Mouse (Mus musculus) neural tube, embryonic 11.5 days (tissue): Measurements from ENCODE around the gene Cdc42bpa. TPM values are rescaled to one million over a fixed set of nuclear protein-coding genes. Genes with fewer than 3 reads are reported as not detected.

Experiments
- ATAC-seq: fragments of 200-750 bp; cut with Nextera tagmentation; 2 replicates; pipeline ENCODE4 v1.8.0; 2017; ENCODE audit warnings: moderate number of reproducible peaks, mild to moderate bottlenecking, moderate TSS enrichment, moderate library complexity; ENCODE audit not compliant: insufficient read depth, low FRiP score, low TSS enrichment
- DNase-seq: peaks from one replicate; pipeline ENCODE4 v3.0.0-alpha.2; 2015; ENCODE audit warnings: low spot score
- H3K27ac ChIP-seq: fragments of 300-500 bp; sonication (generic); 2 replicates; pipeline ENCODE4 v1.5.1; 2014; ENCODE audit warnings: low read depth, mild to moderate bottlenecking, low read length
- H3K27me3 ChIP-seq: fragments of 300-500 bp; sonication (generic); 2 replicates; pipeline ENCODE4 v1.6.1; 2014; ENCODE audit warnings: mild to moderate bottlenecking, low read length, mixed read lengths; ENCODE audit not compliant: control insufficient read depth, insufficient read depth
- H3K36me3 ChIP-seq: fragments of 300-500 bp; sonication (generic); 2 replicates; pipeline ENCODE4 v1.6.1; 2014; ENCODE audit warnings: mild to moderate bottlenecking, low read length, moderate library complexity, mixed read lengths; ENCODE audit not compliant: control insufficient read depth, insufficient read depth
- H3K4me1 ChIP-seq: fragments of 300-500 bp; sonication (generic); 2 replicates; pipeline ENCODE4 v1.6.1; 2014; ENCODE audit warnings: low read length, mixed read lengths; ENCODE audit not compliant: control insufficient read depth, insufficient read depth
- H3K4me2 ChIP-seq: fragments of 300-500 bp; sonication (generic); 2 replicates; pipeline ENCODE4 v1.6.1; 2014; ENCODE audit warnings: low read depth, mild to moderate bottlenecking, moderate library complexity
- H3K4me3 ChIP-seq: fragments of 300-500 bp; sonication (generic); 2 replicates; pipeline ENCODE4 v1.5.1; 2014; ENCODE audit warnings: low read depth, low read length
- H3K9ac ChIP-seq: fragments of 300-500 bp; sonication (generic); 2 replicates; pipeline ENCODE4 v1.6.1; 2014; ENCODE audit warnings: mild to moderate bottlenecking, low read length
- H3K9me3 ChIP-seq: fragments of 300-500 bp; sonication (generic); 2 replicates; pipeline ENCODE4 v1.6.1; 2016; ENCODE audit warnings: low read length; ENCODE audit not compliant: control insufficient read depth
- WGBS: fragments of 180-500 bp; shearing (Covaris S2); extraction: QIAGEN DNeasy Blood & Tissue Kit; methylation state at CpG from one replicate; pipeline ENCODE4 v1.1.7; 2014; 5-methylcytosine and 5-hydroxymethylcytosine counted together
- polyA plus RNA-seq: library from polyadenylated mRNA; unstranded; fragments of >200 nt; fragmentation: Nextera tagmentation; extraction: Ambion mirVana; gene quantifications from 2 replicates; pipeline ENCODE4 v1.2.1, GENCODE M21; 2014

Gene Cdc42bpa
- polyA plus RNA-seq, 1 experiment from 2014 or later = 15.5 TPM

- Histone ChIP-seq H3K4me3 (no peak overlapping the region), H3K36me3 (no peaks in the 10 kb centered on the region), H3K4me1 (no peaks in the 10 kb centered on the region), H3K9me3 (no peaks in the 10 kb centered on the region), H3K4me2 (no peak overlapping the region), H3K27me3 (no peaks in the 10 kb centered on the region), H3K27ac (no peak overlapping the region), H3K9ac (no peak overlapping the region)
- no peak for ATAC-seq
- WGBS = 85% methylated on average over 3 of the region's 3 CpGs
- DNase-seq = no peak
Measured at GRCm38 (mm10) chr1:180037461-180037860, 77.2 kb downstream of the Cdc42bpa start.

GRCm38 (mm10) chr1:180044160-180044559, 83.9 kb downstream of the Cdc42bpa start:
- H3K4me2 ChIP-seq = no peak overlapping the region
- H3K9ac ChIP-seq = no peak overlapping the region
- no peaks in the 10 kb centered on the region for H3K4me1 ChIP-seq
- peaks cover 3% of the 10 kb centered on the region for H3K36me3 ChIP-seq
- H3K27ac ChIP-seq = no peak overlapping the region
- no peaks in the 10 kb centered on the region for H3K27me3 ChIP-seq
- DNase-seq (no peak), ATAC-seq (no peak)
- H3K4me3 ChIP-seq = no peak overlapping the region
- WGBS = 93% methylated on average over 2 of the region's 2 CpGs
- H3K9me3 ChIP-seq = no peaks in the 10 kb centered on the region

- H3K4me3 ChIP-seq = no peak overlapping the region
- no peaks in the 10 kb centered on the region for H3K4me1 ChIP-seq
- H3K27me3 ChIP-seq = no peaks in the 10 kb centered on the region
- H3K9me3 ChIP-seq = no peaks in the 10 kb centered on the region
- no peak overlapping the region for H3K27ac ChIP-seq
- H3K9ac ChIP-seq = no peak overlapping the region
- DNase-seq (no peak), ATAC-seq (no peak)
- H3K4me2 ChIP-seq = no peak overlapping the region
- peaks cover 3% of the 10 kb centered on the region for H3K36me3 ChIP-seq
Measured at GRCm38 (mm10) chr1:180045172-180045571, 84.9 kb downstream of the Cdc42bpa start.

- H3K4me3 ChIP-seq = no peak overlapping the region
- no peaks in the 10 kb centered on the region for H3K27me3 ChIP-seq
- H3K9ac ChIP-seq = no peak overlapping the region
- DNase-seq = no peak
- H3K4me1 ChIP-seq = no peaks in the 10 kb centered on the region
- no peaks in the 10 kb centered on the region for H3K36me3 ChIP-seq
- no peak for ATAC-seq
- 88% methylated on average over 1 of the region's 1 CpGs for WGBS
- H3K4me2 ChIP-seq = no peak overlapping the region
- H3K27ac ChIP-seq = no peak overlapping the region
- H3K9me3 ChIP-seq = no peaks in the 10 kb centered on the region
Measured at GRCm38 (mm10) chr1:180089176-180089575, 128.9 kb downstream of the Cdc42bpa start.

- H3K4me3 ChIP-seq = no peak overlapping the region
- no peak overlapping the region for H3K9ac ChIP-seq
- ATAC-seq (no peak), DNase-seq (no peak)
- H3K36me3 ChIP-seq = no peaks in the 10 kb centered on the region; the same call in 1 of the 2 replicates
- no peaks in the 10 kb centered on the region for H3K4me1 ChIP-seq
- H3K4me2 ChIP-seq = no peak overlapping the region
- H3K27ac ChIP-seq = no peak overlapping the region
- WGBS = 88% methylated on average over 5 of the region's 5 CpGs
- no peaks in the 10 kb centered on the region for H3K9me3 ChIP-seq
- H3K27me3 ChIP-seq = no peaks in the 10 kb centered on the region
Measured at GRCm38 (mm10) chr1:180098426-180098825, 138.2 kb downstream of the Cdc42bpa start.

GRCm38 (mm10) chr1:180104567-180104966, 144.3 kb downstream of the Cdc42bpa start:
- WGBS = 79% methylated on average over 3 of the region's 3 CpGs
- no peaks in the 10 kb centered on the region for H3K4me1 ChIP-seq
- H3K27me3 ChIP-seq = no peaks in the 10 kb centered on the region
- no peak overlapping the region for H3K4me3 ChIP-seq
- no peak for ATAC-seq
- H3K9ac ChIP-seq = no peak overlapping the region
- H3K27ac ChIP-seq = no peak overlapping the region
- H3K36me3 ChIP-seq = no peaks in the 10 kb centered on the region
- H3K9me3 ChIP-seq = no peaks in the 10 kb centered on the region
- no peak overlapping the region for H3K4me2 ChIP-seq
- no peak for DNase-seq

- DNase-seq (no peak), ATAC-seq (no peak)
- no peak overlapping the region for H3K4me2 ChIP-seq
- 77% methylated on average over 5 of the region's 5 CpGs for WGBS
- no peaks in the 10 kb centered on the region for H3K27me3 ChIP-seq
- no peak overlapping the region for H3K9ac ChIP-seq
- no peak overlapping the region for H3K27ac ChIP-seq
- no peaks in the 10 kb centered on the region for H3K36me3 ChIP-seq
- H3K4me3 ChIP-seq = no peak overlapping the region
- no peaks in the 10 kb centered on the region for H3K9me3 ChIP-seq
- no peaks in the 10 kb centered on the region for H3K4me1 ChIP-seq
Measured at GRCm38 (mm10) chr1:180109050-180109449, 148.8 kb downstream of the Cdc42bpa start.

GRCm38 (mm10) chr1:180116525-180116924, 156.3 kb downstream of the Cdc42bpa start:
- 92% methylated on average over 1 of the region's 1 CpGs for WGBS
- ATAC-seq (no peak), DNase-seq (no peak)
- no peak overlapping the region for H3K4me2 ChIP-seq
- no peaks in the 10 kb centered on the region for H3K27me3 ChIP-seq
- H3K9ac ChIP-seq = no peak overlapping the region
- H3K4me3 ChIP-seq = no peak overlapping the region
- no peaks in the 10 kb centered on the region for H3K36me3 ChIP-seq
- H3K9me3 ChIP-seq = no peaks in the 10 kb centered on the region
- no peaks in the 10 kb centered on the region for H3K4me1 ChIP-seq
- no peak overlapping the region for H3K27ac ChIP-seq

- no peak for ATAC-seq
- H3K27ac ChIP-seq = no peak overlapping the region
- H3K4me1 ChIP-seq = no peaks in the 10 kb centered on the region
- H3K9ac ChIP-seq = no peak overlapping the region
- H3K9me3 ChIP-seq = no peaks in the 10 kb centered on the region
- DNase-seq = no peak
- H3K27me3 ChIP-seq = no peaks in the 10 kb centered on the region
- no peak overlapping the region for H3K4me3 ChIP-seq
- H3K36me3 ChIP-seq = no peaks in the 10 kb centered on the region
- no peak overlapping the region for H3K4me2 ChIP-seq
- WGBS = 67% methylated on average over 8 of the region's 8 CpGs
Measured at GRCm38 (mm10) chr1:180118233-180118632, 158.0 kb downstream of the Cdc42bpa start.
